Mouse (Mus musculus): ENCODE results near the gene Nav1. TPM values are rescaled to one million over a fixed set of nuclear protein-coding genes. Genes with fewer than 3 reads are reported as not detected.
A peak's percentile ranks its signal among the peaks of the same experiment; 100 is the strongest.

Nav1 gene
- polyA plus RNA-seq, 1 experiment: 33.7 TPM

- Histone ChIP-seq H3K4me3 (no peak overlapping the region), H3ac (ENCODE audit: control insufficient read depth, insufficient read length) (no peak overlapping the region), H3K36me3 (ENCODE audit: control insufficient read depth, insufficient read depth) (no peaks in the 10 kb centered on the region), H3K79me2 (ENCODE audit: control insufficient read depth, insufficient read depth) (peaks cover 47% of the 10 kb centered on the region), H3K4me2 (ENCODE audit: low read depth) (no peak overlapping the region), H3K27me3 (ENCODE audit: control insufficient read depth, insufficient read depth, insufficient read length) (no peaks in the 10 kb centered on the region)
- TF ChIP-seq TCF12 (IDR thresholded peaks at IDR 0.05; ENCODE audit: insufficient read depth, poor library complexity, severe bottlenecking): no peak
- no peak for TF ChIP-seq MAX (IDR thresholded peaks at IDR 0.05; ENCODE audit: low read depth)
- TF ChIP-seq CEBPB (IDR thresholded peaks at IDR 0.05; ENCODE audit: insufficient read depth, poor library complexity, severe bottlenecking): no peak
- no peak for TF ChIP-seq E2F4 (IDR thresholded peaks at IDR 0.05; ENCODE audit: insufficient read depth)
These were observed 42.2 kb downstream of the Nav1 start for GRCm38 (mm10) chr1:135564660-135565519.

GRCm38 (mm10) chr1:135563781-135564414 is 43.2 kb downstream of the Nav1 start:
- Histone ChIP-seq H3K36me3 (ENCODE audit: control insufficient read depth, insufficient read depth) (no peaks in the 10 kb centered on the region), H3K27me3 (ENCODE audit: control insufficient read depth, insufficient read depth, insufficient read length) (no peaks in the 10 kb centered on the region), H3K79me2 (ENCODE audit: control insufficient read depth, insufficient read depth) (peaks cover 40% of the 10 kb centered on the region), H3K4me2 (ENCODE audit: low read depth) (peak overlapping the region; percentile 14), H3ac (ENCODE audit: control insufficient read depth, insufficient read length) (no peak overlapping the region), H3K4me3 (no peak overlapping the region)
- TF ChIP-seq MYOG (IDR thresholded peaks at IDR 0.05; ENCODE audit: control insufficient read depth in 1 of 3, insufficient read depth in 1 of 3, insufficient read length in 2 of 3, low read depth in 2 of 3) (peak in 2 of 3 experiments; percentile 14 to 28), MYOD1 (IDR thresholded peaks at IDR 0.05; ENCODE audit: control insufficient read depth in 1 of 3, insufficient read length in 2 of 3, low read depth in 2 of 3) (peak in 2 of 3 experiments; percentile 34 to 37), SRF (IDR thresholded peaks at IDR 0.05; ENCODE audit: control insufficient read depth, insufficient read length, low read depth) (no peak)

GRCm38 (mm10) chr1:135562982-135563650 is 44.0 kb downstream of the Nav1 start:
- H3K27me3 ChIP-seq (ENCODE audit: control insufficient read depth, insufficient read depth, insufficient read length): no peaks in the 10 kb centered on the region
- peaks cover 40% of the 10 kb centered on the region for H3K79me2 ChIP-seq (ENCODE audit: control insufficient read depth, insufficient read depth)
- no peak overlapping the region for H3ac ChIP-seq (ENCODE audit: control insufficient read depth, insufficient read length)
- H3K4me2 ChIP-seq (ENCODE audit: low read depth): no peak overlapping the region
- no peaks in the 10 kb centered on the region for H3K36me3 ChIP-seq (ENCODE audit: control insufficient read depth, insufficient read depth)
- no peak overlapping the region for H3K4me3 ChIP-seq
- no peak for TF ChIP-seq REST (IDR thresholded peaks at IDR 0.05; ENCODE audit: insufficient read depth, insufficient read length)
- TF ChIP-seq TCF12 (IDR thresholded peaks at IDR 0.05; ENCODE audit: insufficient read depth, poor library complexity, severe bottlenecking): no peak
- no peak for TF ChIP-seq E2F4 (IDR thresholded peaks at IDR 0.05; ENCODE audit: insufficient read depth)
- TF ChIP-seq POLR2AphosphoS2 (IDR thresholded peaks at IDR 0.05; ENCODE audit: insufficient read length, low read depth): no peak
- no peak for TF ChIP-seq MYOG (IDR thresholded peaks at IDR 0.05; ENCODE audit: control insufficient read depth in 1 of 3, insufficient read depth in 1 of 3, insufficient read length in 2 of 3, low read depth in 2 of 3)
- TF ChIP-seq POLR2A (IDR thresholded peaks at IDR 0.05; ENCODE audit: insufficient read length, low read depth): no peak
- no peak for TF ChIP-seq MAX (IDR thresholded peaks at IDR 0.05; ENCODE audit: low read depth)
- TF ChIP-seq SRF (IDR thresholded peaks at IDR 0.05; ENCODE audit: control insufficient read depth, insufficient read length, low read depth): no peak
- TF ChIP-seq CEBPB (IDR thresholded peaks at IDR 0.05; ENCODE audit: insufficient read depth, poor library complexity, severe bottlenecking): no peak
- TF ChIP-seq USF1 (IDR thresholded peaks at IDR 0.05; ENCODE audit: low read depth): no peak
- no peak for TF ChIP-seq MYOD1 (IDR thresholded peaks at IDR 0.05; ENCODE audit: control insufficient read depth in 1 of 3, insufficient read length in 2 of 3, low read depth in 2 of 3)
- TF ChIP-seq TCF3 (IDR thresholded peaks at IDR 0.05; ENCODE audit: insufficient read length, low read depth): no peak

GRCm38 (mm10) chr1:135562115-135562514 is 45.0 kb downstream of the Nav1 start:
- no peak overlapping the region for H3ac ChIP-seq (ENCODE audit: control insufficient read depth, insufficient read length)
- no peak overlapping the region for H3K4me3 ChIP-seq
- no peak for TF ChIP-seq TCF3 (IDR thresholded peaks at IDR 0.05; ENCODE audit: insufficient read length, low read depth)
- no peak for TF ChIP-seq MYOD1 (IDR thresholded peaks at IDR 0.05; ENCODE audit: control insufficient read depth in 1 of 3, insufficient read length in 2 of 3, low read depth in 2 of 3)
- TF ChIP-seq MAX (IDR thresholded peaks at IDR 0.05; ENCODE audit: low read depth): no peak
- TF ChIP-seq POLR2A (IDR thresholded peaks at IDR 0.05; ENCODE audit: insufficient read length, low read depth): no peak
- no peak for TF ChIP-seq REST (IDR thresholded peaks at IDR 0.05; ENCODE audit: insufficient read depth, insufficient read length)
- no peak for TF ChIP-seq E2F4 (IDR thresholded peaks at IDR 0.05; ENCODE audit: insufficient read depth)
- no peak for TF ChIP-seq CEBPB (IDR thresholded peaks at IDR 0.05; ENCODE audit: insufficient read depth, poor library complexity, severe bottlenecking)
- TF ChIP-seq TCF12 (IDR thresholded peaks at IDR 0.05; ENCODE audit: insufficient read depth, poor library complexity, severe bottlenecking): no peak
- TF ChIP-seq USF1 (IDR thresholded peaks at IDR 0.05; ENCODE audit: low read depth): no peak
- TF ChIP-seq POLR2AphosphoS2 (IDR thresholded peaks at IDR 0.05; ENCODE audit: insufficient read length, low read depth): no peak
- TF ChIP-seq MYOG (IDR thresholded peaks at IDR 0.05; ENCODE audit: control insufficient read depth in 1 of 3, insufficient read depth in 1 of 3, insufficient read length in 2 of 3, low read depth in 2 of 3): no peak
- no peak for TF ChIP-seq SRF (IDR thresholded peaks at IDR 0.05; ENCODE audit: control insufficient read depth, insufficient read length, low read depth)
- H3K79me2 ChIP-seq (ENCODE audit: control insufficient read depth, insufficient read depth): peaks cover 42% of the 10 kb centered on the region
- H3K27me3 ChIP-seq (ENCODE audit: control insufficient read depth, insufficient read depth, insufficient read length): no peaks in the 10 kb centered on the region
- peaks cover 3% of the 10 kb centered on the region for H3K36me3 ChIP-seq (ENCODE audit: control insufficient read depth, insufficient read depth)
- H3K4me2 ChIP-seq (ENCODE audit: low read depth): no peak overlapping the region
